Mouse (Mus musculus) heart, embryonic 13.5 days (tissue): ENCODE measurements at regions not wholly inside any gene's neighbourhood (a gene's known extent, or its start where the extent isn't known, plus 50 kb on each side); places are given as distances from the start of the nearest gene placed in this dataset.
A peak's percentile ranks its signal among the peaks of the same experiment; 100 is the strongest.
"Not testable (repeated sequence)": the region's sequence is repeated elsewhere in the genome, so short reads cannot be mapped to it uniquely, and the experiment has no call there.

Experiments used
- ATAC-seq: fragments of 200-750 bp; cut with Nextera tagmentation; 2 replicates; pipeline ENCODE4 v1.8.0; 2017; ENCODE audit warnings: moderate TSS enrichment; ENCODE audit not compliant: insufficient number of reproducible peaks, low FRiP score, low TSS enrichment; ENCODE audit errors: extremely low read depth
- H3K27ac ChIP-seq: fragments of 300-500 bp; sonication (generic); replicated peaks from 2 replicates; pipeline ENCODE4 v1.5.1; 2015; ENCODE audit warnings: moderate library complexity, mild to moderate bottlenecking, inconsistent platforms
- H3K27me3 ChIP-seq: fragments of 300-500 bp; sonication (generic); replicated peaks from 2 replicates; pipeline ENCODE4 v1.6.1; 2015; ENCODE audit warnings: mild to moderate bottlenecking, inconsistent platforms
- H3K36me3 ChIP-seq: fragments of 300-500 bp; sonication (generic); 2 replicates; pipeline ENCODE4 v1.6.1; 2015; ENCODE audit warnings: mild to moderate bottlenecking, inconsistent platforms
- H3K4me1 ChIP-seq: fragments of 300-500 bp; sonication (generic); 2 replicates; pipeline ENCODE4 v1.6.1; 2015; ENCODE audit warnings: inconsistent platforms
- H3K4me2 ChIP-seq: fragments of 300-500 bp; sonication (generic); 2 replicates; pipeline ENCODE4 v1.6.1; 2015; ENCODE audit warnings: inconsistent platforms, mild to moderate bottlenecking, moderate library complexity
- H3K4me3 ChIP-seq: fragments of 300-500 bp; sonication (generic); 2 replicates; pipeline ENCODE4 v1.5.1; 2015; ENCODE audit warnings: moderate library complexity, mild to moderate bottlenecking, inconsistent platforms
- H3K9ac ChIP-seq: fragments of 300-500 bp; sonication (generic); 2 replicates; pipeline ENCODE4 v1.6.1; 2015; ENCODE audit warnings: inconsistent platforms, mild to moderate bottlenecking, moderate library complexity
- H3K9me3 ChIP-seq: fragments of 300-500 bp; sonication (generic); 2 replicates; pipeline ENCODE4 v1.6.1; 2016; ENCODE audit warnings: inconsistent platforms
- WGBS: fragments of 180-500 bp; shearing (Covaris S2); methylation state at CpG from one replicate; pipeline ENCODE4 v1.1.7; 2015; ENCODE audit warnings: mixed read lengths; 5-methylcytosine and 5-hydroxymethylcytosine counted together

- H3K4me2 ChIP-seq = no peak overlapping the region
- 0 out of 2 replicates have a peak, but pooled peaks cover 9% of the 10 kb centered on the region for H3K27me3 ChIP-seq
- H3K27ac ChIP-seq = no peak overlapping the region
- no peak overlapping the region for H3K4me3 ChIP-seq
- ATAC-seq = no peak
- H3K4me1 ChIP-seq = peaks cover 22% of the 10 kb centered on the region
- no peak overlapping the region for H3K9ac ChIP-seq
- no peaks in the 10 kb centered on the region for H3K9me3 ChIP-seq
- 50% methylated on average over 3 of the region's 3 CpGs for WGBS
- H3K36me3 ChIP-seq = no peaks in the 10 kb centered on the region
Observed at GRCm38 (mm10) chr6:53208474-53208873, 78.6 kb upstream of the Creb5 start.

DNA sequence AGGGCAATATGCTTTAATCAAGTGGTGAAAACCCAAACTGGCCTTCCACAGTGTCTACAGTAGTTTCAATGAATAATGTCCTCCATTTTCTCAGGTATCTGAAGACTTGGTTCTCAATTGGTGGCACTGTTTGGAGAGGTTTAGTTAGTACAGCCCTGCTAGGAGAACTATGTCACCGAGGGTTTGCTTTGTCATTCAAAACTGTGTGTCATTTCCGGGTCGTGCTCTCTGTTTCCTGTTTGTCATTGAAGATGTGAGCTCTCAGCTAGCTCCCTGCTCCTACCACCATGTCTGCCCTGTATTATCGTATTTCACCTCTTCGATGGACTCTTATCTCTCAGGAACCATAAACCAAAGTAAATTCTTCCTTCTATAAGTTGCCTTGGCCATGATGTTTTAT lies 79.3 kb upstream of the Creb5 start:
- WGBS = 60% methylated on average over 5 of the region's 5 CpGs
- no peak for ATAC-seq

DNA sequence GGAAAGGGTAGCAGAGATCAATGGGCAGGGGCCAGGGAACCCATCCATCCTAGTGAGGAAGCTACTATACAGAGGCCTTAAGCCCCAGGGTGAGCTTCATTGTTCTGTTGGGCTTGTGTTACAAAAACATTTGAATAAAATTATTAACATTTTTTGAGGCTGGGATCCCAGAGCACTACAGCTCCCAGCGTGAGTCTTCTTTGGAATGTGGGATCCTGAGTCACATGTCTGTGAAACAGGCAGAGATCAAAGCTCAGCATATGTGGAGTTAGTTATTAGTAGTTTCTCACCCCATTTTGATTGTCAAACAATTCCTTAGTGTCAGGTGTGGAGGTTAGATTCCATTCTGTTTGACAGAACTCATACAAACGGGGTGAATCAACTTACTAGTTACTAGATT lies 79.7 kb upstream of the Creb5 start:
- H3K36me3 ChIP-seq = no peaks in the 10 kb centered on the region
- H3K4me1 ChIP-seq = peaks cover 22% of the 10 kb centered on the region
- H3K9ac ChIP-seq = no peak overlapping the region
- H3K27me3 ChIP-seq = 0 out of 2 replicates have a peak, but pooled peaks cover 9% of the 10 kb centered on the region
- no peak overlapping the region for H3K4me3 ChIP-seq
- ATAC-seq = no peak
- WGBS = 52% methylated on average over 2 of the region's 2 CpGs
- no peak overlapping the region for H3K27ac ChIP-seq
- H3K9me3 ChIP-seq = no peaks in the 10 kb centered on the region
- H3K4me2 ChIP-seq = no peak overlapping the region

More for the DNA sequence above, 79.3 kb upstream of the Creb5 start:
- Histone ChIP-seq H3K4me3 (no peak overlapping the region), H3K4me1 (peaks cover 22% of the 10 kb centered on the region), H3K36me3 (no peaks in the 10 kb centered on the region), H3K9me3 (no peaks in the 10 kb centered on the region), H3K9ac (no peak overlapping the region), H3K27ac (no peak overlapping the region), H3K4me2 (no peak overlapping the region), H3K27me3 (0 out of 2 replicates have a peak, but pooled peaks cover 9% of the 10 kb centered on the region)

DNA sequence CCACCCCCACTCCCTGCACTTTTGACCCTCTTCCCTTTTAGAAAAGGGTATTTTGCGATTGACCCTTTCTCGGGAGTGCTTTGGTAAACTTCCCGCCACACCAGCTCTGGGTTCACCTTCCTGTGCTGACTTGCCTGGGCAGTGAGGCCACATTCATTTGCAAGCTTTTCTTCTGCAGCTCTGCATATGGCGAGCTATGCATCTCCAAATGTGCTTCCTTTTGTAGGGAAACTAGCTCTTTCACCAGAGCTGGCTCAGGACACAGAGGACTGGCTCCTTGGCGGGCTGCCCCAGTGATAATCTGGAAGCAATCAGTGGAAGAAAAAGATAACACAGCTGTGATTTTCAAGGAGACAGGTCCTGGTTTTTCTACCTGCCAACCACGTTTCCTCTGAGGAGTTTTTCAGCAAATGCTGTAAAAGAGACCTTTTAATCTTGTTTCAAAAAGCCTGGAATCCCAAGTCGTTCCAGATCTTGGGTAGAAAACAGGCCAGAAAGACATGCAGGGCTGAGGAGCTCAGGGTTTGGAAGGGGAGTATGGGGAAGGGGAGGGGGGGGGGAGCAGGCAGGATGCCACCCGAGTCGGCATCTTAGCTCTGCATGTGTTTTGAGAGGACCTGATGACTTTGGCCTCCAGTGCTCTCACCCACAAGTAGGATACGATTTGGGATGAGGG lies 85.7 kb upstream of the Creb5 start:
- Histone ChIP-seq H3K27me3 (no peaks in the 10 kb centered on the region), H3K9ac (no peak overlapping the region), H3K36me3 (no peaks in the 10 kb centered on the region), H3K9me3 (no peaks in the 10 kb centered on the region), H3K4me3 (no peak overlapping the region), H3K4me2 (peak overlapping the region; percentile 13), H3K4me1 (peaks cover 20% of the 10 kb centered on the region), H3K27ac (no peak overlapping the region)
- no peak for ATAC-seq
- WGBS = 12% methylated on average over 10 of the region's 10 CpGs

DNA sequence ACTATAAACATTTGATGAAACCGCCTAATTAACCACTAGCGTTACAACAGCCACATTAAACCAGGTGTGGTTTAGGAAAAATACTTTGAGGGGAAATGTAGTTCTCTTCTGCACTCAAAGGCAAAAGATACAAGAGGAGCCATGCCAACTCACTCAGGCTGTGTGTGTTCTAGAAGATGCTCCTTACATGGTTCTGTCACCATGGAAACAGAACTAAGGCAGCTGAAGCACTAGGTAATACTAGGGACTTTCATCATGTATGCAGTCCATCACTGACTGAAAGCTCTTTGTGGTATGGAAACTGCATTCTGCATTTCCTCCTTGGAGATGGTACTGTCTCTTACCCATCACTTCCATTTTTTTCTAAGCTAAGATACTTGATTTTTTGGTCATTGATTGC lies 87.6 kb upstream of the Creb5 start:
- no peaks in the 10 kb centered on the region for H3K9me3 ChIP-seq
- peaks cover 15% of the 10 kb centered on the region for H3K4me1 ChIP-seq
- WGBS = 85% methylated on average over 2 of the region's 2 CpGs
- no peak for ATAC-seq
- no peaks in the 10 kb centered on the region for H3K36me3 ChIP-seq
- H3K4me3 ChIP-seq = no peak overlapping the region
- no peak overlapping the region for H3K4me2 ChIP-seq
- no peak overlapping the region for H3K9ac ChIP-seq
- H3K27ac ChIP-seq = no peak overlapping the region
- no peaks in the 10 kb centered on the region for H3K27me3 ChIP-seq

DNA sequence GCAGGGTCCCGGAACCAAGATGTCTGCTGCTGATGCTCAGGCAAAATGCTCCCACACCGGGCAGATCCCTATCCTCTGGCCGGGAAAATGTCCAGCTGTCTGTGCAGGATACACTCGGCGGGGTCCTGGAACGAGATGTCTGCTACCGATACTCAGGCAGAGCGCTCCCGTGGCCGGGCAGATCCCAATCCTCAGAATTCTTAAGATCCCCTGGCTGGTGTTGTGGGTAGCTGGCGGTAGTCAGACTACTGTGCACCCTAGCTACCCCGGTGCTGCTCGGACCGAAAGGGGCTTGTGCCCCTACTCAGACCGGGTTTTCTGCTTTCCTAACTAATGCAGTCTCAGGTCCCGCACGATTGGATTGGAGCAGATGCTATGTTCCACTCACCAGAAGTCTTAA lies 104.9 kb upstream of the Creb5 start:
- H3K4me2 ChIP-seq, H3K36me3 ChIP-seq, H3K9me3 ChIP-seq, H3K27ac ChIP-seq, H3K4me3 ChIP-seq, H3K27me3 ChIP-seq, H3K9ac ChIP-seq, H3K4me1 ChIP-seq, ATAC-seq: not testable (repeated sequence)
- WGBS = 90% methylated on average over 17 of the region's 17 CpGs

DNA sequence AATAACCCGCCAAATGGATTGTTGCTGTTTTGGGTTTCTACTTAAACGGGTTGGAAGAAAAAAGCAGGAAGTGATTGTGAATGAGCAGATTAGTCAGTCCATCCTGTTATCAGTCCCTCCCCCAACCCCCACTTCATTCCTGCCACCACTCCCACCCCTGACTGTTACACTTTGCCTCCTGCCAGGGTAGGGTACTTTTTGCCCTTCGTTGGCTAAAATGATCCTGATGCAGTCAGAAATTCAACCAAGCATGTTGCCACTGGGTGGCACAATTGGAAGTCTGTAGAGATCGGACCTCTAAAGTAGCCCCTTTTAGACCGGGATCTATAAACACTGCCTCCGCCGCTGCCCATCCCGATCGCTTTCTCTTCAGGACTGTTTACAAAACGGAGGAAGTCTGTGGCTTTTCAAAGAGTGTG lies 96.0 kb upstream of the Jazf1 start:
- no peaks in the 10 kb centered on the region for H3K27me3 ChIP-seq
- H3K4me1 ChIP-seq = peaks cover 4% of the 10 kb centered on the region; the same call in 1 of the 2 replicates
- H3K36me3 ChIP-seq = no peaks in the 10 kb centered on the region
- no peaks in the 10 kb centered on the region for H3K9me3 ChIP-seq
- WGBS = 6% methylated on average over 10 of the region's 10 CpGs
- peak overlapping the region; percentile 46 for H3K4me3 ChIP-seq
- peak overlapping the region; percentile 67 for H3K4me2 ChIP-seq
- H3K9ac ChIP-seq = peak overlapping the region; percentile 66
- no peak overlapping the region for H3K27ac ChIP-seq
- no peak for ATAC-seq

DNA sequence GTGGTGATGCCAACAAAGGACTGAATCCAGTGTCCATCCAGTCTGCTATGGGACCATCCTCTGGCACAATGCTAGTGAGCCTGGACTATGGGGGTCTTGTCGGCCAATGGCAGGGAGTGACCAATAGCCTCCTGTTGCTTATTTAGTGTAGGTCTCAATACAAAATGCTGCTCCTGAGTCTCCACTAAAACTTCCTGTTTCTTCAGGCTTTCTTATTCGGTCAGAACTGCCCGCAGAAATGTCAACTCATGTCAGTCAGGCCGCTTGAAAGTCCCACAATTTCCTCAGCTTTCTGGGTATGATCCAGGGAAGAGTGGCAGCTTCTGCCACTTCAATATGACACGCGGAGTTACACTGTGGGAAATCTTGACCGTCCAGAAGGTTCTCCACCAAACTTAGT lies 94.7 kb upstream of the Jazf1 start:
- no peak overlapping the region for H3K4me2 ChIP-seq
- H3K27ac ChIP-seq = no peak overlapping the region
- no peak for ATAC-seq
- no peaks in the 10 kb centered on the region for H3K27me3 ChIP-seq
- no peak overlapping the region for H3K9ac ChIP-seq
- H3K4me3 ChIP-seq = no peak overlapping the region
- no peaks in the 10 kb centered on the region for H3K36me3 ChIP-seq
- no peaks in the 10 kb centered on the region for H3K9me3 ChIP-seq
- 75% methylated on average over 7 of the region's 7 CpGs for WGBS
- H3K4me1 ChIP-seq = peaks cover 4% of the 10 kb centered on the region; the same call in 1 of the 2 replicates

DNA sequence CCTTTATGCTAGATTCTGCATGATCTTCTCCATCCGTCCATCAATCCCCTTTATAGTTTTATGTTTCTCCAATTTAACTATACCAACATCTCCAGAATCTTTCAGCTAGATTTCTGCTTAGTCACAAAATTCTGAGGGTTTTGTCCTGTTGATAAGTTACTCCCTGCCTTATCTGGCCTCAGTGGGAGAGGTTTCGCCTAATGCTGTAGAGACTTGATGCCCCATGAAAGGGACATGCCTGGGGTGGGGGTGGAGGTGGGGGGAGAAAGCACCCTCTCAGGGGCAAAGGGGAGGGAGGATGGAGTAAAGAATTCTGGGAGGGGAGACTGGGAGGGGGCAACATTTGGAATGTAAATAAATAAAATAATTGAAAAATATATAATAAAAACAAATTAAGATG lies 93.2 kb upstream of the Jazf1 start:
- Histone ChIP-seq H3K4me2 (no peak overlapping the region), H3K4me3 (no peak overlapping the region), H3K27ac (no peak overlapping the region), H3K9ac (no peak overlapping the region), H3K27me3 (0 out of 2 replicates have a peak, but pooled peaks cover 3% of the 10 kb centered on the region), H3K4me1 (peaks cover 4% of the 10 kb centered on the region; the same call in 1 of the 2 replicates), H3K36me3 (no peaks in the 10 kb centered on the region), H3K9me3 (no peaks in the 10 kb centered on the region)
- WGBS = 47% methylated on average over 2 of the region's 2 CpGs
- ATAC-seq = no peak

DNA sequence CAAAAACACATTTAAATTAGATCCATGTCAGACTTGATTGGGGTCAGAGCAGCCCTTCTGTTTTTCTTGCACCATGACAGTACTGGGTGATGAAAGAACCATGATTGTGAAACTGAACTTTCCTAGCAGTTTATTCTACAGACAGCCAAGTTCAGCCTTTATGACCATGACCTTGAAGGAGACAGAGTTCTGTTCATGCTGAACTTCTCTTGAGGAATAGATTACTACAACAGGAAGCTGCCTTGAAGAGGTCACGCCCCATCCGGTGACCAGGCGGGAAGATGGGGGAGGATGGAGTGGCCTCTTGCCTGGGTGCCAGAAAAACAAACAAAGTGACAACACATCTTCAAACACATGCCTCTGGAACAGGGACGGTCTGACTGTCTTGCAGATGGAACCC lies 86.2 kb upstream of the Jazf1 start:
- no peaks in the 10 kb centered on the region for H3K36me3 ChIP-seq
- ATAC-seq = no peak
- H3K9ac ChIP-seq = no peak overlapping the region
- 43% methylated on average over 4 of the region's 4 CpGs for WGBS
- H3K27me3 ChIP-seq = 0 out of 2 replicates have a peak, but pooled peaks cover 3% of the 10 kb centered on the region
- no peaks in the 10 kb centered on the region for H3K4me1 ChIP-seq
- H3K4me3 ChIP-seq = no peak overlapping the region
- no peak overlapping the region for H3K4me2 ChIP-seq
- no peaks in the 10 kb centered on the region for H3K9me3 ChIP-seq
- H3K27ac ChIP-seq = no peak overlapping the region

GRCm38 (mm10) chr6:53147478-53147877 lies 79.0 kb upstream of the Jazf1 start:
- 38% methylated on average over 5 of the region's 5 CpGs for WGBS
- Histone ChIP-seq H3K27ac (no peak overlapping the region), H3K4me3 (no peak overlapping the region), H3K9ac (no peak overlapping the region), H3K27me3 (no peaks in the 10 kb centered on the region), H3K4me2 (no peak overlapping the region), H3K4me1 (0 out of 2 replicates have a peak, but pooled peaks cover 3% of the 10 kb centered on the region), H3K9me3 (no peaks in the 10 kb centered on the region), H3K36me3 (no peaks in the 10 kb centered on the region)
- no peak for ATAC-seq
